Mouse (Mus musculus): ENCODE measurements around the gene Abca1. TPM values are rescaled to one million over a fixed set of nuclear protein-coding genes. Genes with fewer than 3 reads are reported as not detected.
A peak's percentile ranks its signal among the peaks of the same experiment; 100 is the strongest.

The Abca1 gene
- 10 to 100 TPM; 13.8 to 18.3 TPM for total RNA-seq (2021)
- long read RNA-seq, experiment 1, partial matches to known transcripts = 1 of 2 reads
- long read RNA-seq, experiment 1, other reads (novel, unspliced or antisense) = 1 of 2 reads
- long read RNA-seq, experiment 2, full-length matches to known transcripts = 1 of 3 reads
- long read RNA-seq, experiment 2, partial matches to known transcripts = 2 of 3 reads
- long read RNA-seq, experiment 2, other reads (novel, unspliced or antisense) = 0 of 3 reads

GRCm38 (mm10) chr4:53159767-53160166 lies at the start of gene Abca1:
Gene Abca1, minus strand, starts transcription at chr4:53159895.
- DNase-seq = peak; percentile 85

- DNase-seq = no peak
Observed at GRCm38 (mm10) chr4:53204482-53204881, 44.8 kb upstream of the Abca1 start.

DNA sequence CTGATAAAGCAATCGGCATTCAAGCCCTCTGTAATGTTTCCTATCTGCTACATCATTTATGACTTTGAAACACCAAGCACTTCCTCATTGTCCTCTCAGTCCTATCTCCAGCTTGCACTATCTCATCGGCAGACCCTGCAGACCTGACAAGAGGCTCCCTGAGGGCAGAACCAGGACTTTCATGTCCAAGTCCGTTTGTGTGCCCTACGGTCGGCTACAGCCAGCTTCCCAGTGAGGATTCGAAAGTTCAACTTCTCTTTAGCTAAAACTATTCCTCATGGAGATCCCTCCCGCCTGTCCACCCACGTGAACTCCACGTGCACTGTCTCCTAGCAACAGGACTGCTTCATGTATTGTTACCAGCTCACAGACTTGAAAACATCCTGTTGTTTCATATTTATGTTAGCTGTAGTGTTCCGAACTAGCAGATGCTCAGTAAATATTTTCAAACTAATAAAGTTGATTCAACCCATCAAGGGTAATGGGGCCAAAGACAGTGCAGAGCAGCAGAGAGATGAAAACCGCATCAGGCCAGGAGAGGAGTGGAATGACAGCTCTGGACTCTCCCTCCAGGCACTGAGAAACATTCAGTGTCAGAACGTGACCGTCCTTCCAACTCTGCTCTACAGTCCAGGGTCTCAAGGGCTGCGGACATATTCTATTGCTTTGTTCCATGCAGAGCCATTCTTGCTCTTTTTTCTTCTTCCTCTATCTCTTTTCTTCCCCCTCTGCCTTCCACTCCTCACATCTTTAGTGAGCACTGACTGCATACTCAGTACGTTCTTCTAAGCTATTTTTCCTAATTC lies 44.1 kb upstream of the Abca1 start:
- DNase-seq = no peak

- DNase-seq = no peak
Observed at GRCm38 (mm10) chr4:53200276-53200675, 40.6 kb upstream of the Abca1 start.

GRCm38 (mm10) chr4:53197842-53198241 lies 38.1 kb upstream of the Abca1 start:
- DNase-seq = no peak

DNA sequence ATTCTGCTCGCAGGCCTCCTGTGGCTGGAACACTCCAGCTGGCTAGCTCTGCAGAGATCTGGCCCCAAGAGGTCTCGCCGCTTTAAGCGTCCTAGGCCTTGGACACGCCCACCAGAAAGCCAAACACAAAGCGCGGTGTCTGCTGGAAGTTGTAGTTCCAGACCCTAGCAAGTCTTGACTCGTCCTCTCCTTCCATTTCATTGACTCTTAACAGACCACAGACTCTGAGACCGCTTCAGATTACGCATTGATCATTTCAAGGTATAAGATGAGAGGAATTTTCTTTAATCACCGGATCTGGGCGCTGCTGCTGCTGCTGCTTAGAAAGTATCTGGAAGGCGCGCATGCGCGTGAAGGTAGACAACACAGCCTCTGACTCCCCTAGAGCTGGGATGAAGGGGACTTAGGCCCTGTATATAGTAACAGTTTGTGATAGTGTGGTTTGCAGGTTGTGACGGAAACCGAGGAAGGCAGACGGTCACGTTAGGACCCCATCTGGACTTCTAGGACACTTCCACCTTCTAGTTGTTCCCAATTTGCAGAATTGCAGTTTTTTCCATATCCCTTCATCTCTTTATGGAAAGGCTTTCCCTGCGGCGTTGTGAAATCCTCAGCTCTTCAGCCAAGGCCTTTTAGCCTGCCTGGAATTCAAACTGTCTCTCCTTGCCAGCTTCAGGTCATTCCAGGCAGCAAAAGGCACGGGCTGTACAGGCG lies 36.5 kb upstream of the Abca1 start:
- peak; percentile 84 for DNase-seq

- DNase-seq = peak; percentile 20
Observed at GRCm38 (mm10) chr4:53187071-53187470, 27.4 kb upstream of the Abca1 start.

DNA sequence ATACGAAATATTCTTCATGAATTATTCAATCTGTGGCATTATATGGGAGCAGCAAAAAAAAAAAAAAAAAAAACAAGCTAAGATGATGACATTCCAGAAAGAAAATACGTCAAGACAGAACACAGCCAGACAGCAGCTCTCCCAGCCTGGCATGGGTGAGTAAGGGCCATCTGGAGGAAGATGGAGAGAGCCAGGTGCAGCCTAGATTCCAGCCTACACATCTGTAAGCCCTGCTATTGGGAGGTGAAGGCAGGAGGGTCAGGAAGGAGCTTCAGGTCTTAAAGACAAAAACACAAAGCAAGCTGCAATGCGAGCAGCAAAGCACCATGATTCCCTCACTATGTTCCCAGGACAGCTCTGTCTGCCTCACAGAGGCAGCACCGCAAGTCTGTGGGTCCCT lies 26.9 kb upstream of the Abca1 start:
- DNase-seq = no peak

DNA sequence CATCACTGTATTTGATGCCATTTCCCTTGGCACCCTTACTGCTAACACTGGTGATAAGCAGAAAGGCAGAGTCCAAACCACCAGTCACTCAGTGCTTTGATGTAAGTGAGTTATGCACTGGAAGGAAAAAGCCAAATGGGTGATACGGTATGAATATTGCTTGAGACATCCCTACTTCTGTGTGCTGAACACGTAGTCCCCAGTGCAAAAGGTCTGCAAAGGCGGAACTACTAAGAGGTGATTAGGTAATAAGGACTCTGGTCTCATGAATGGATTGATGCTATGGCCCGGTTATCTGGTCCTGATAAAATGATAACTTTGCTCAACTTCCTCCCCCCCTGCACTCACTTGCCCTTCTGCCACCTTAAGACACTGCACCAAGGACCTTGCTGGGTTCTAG lies 26.4 kb upstream of the Abca1 start:
- DNase-seq = no peak

GRCm38 (mm10) chr4:53181479-53181878 lies 21.8 kb upstream of the Abca1 start:
- DNase-seq = no peak

GRCm38 (mm10) chr4:53179308-53179820 lies 19.7 kb upstream of the Abca1 start:
- no peak for DNase-seq

DNA sequence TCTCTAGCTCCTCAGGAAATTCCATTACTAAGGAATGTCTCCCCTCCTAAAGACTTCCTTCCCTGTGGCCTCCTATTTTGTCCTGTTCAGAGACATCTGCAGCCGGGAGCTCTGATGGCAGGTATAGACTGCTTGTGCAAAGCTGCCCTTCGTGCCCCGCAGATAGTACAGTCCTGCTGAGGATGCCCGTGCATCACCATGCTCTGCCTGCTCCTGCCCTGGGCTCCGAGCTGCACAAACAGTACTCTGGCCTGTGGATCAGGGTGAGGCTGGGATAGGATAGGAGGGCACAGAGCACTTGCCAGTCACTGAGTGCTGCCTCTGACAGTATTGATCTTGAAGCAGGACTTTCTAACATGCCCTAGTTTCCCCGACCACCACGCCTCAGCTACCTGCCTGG lies 18.8 kb upstream of the Abca1 start:
- DNase-seq = no peak

DNA sequence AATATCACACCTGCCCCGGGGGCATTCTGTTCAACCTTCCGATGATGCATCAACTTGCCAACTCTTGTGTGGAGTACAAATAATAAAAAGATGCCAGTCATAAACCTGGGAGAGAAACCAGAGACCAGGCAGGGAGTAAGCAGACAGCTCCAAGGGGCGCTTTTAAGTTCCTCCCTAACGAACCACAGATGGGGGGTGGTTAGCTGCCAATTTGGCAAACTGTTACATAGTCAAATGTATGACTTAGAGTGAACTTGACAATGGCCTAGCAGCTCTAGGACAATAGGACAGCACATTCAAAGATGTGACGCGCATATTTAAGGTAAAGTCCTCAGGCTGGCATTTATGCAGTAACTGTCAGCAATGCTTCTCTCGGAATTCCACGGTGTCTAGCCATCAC lies 18.0 kb upstream of the Abca1 start:
- DNase-seq = no peak

GRCm38 (mm10) chr4:53174906-53175305 lies 15.2 kb upstream of the Abca1 start:
- DNase-seq = no peak

DNA sequence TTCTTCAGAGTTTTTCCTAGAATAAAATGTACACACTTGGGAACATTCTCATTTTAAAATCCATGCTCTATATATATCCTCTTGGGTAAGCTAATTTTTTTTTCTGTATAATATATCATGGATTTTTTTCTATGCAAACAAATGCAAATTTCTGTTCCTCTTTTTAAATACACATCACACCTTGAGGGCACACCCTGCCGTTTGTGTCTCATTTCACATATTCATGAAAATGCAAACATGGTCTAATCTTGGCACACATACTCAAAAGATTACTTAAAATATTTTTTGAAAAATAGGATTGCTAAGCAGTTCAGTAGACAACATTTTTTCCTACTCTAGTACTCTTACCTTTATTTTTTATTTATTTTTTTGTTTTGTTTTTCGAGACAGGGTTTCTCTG lies 10.7 kb upstream of the Abca1 start:
- no peak for DNase-seq

DNA sequence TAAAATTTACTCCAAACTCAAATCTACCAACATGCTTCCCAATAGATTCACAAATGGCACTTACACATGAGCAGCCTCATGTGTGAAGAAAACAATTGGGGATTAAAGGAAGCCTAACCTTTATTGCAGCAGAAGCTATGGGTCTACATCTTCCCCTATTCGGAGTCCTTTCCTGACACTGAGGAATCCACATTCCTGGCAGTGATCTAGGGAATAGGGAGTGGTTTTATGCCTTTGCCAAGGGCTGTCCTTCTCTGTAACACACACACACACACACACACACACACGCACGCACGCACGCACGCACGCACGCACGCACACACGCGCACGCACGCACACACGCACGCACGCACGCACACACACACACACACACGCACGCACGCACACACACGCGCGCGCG lies 5.5 kb upstream of the Abca1 start:
- DNase-seq = no peak

- peak; percentile 30 for DNase-seq
Observed at GRCm38 (mm10) chr4:53159176-53159575, 519 bp downstream of the Abca1 start.

GRCm38 (mm10) chr4:53158634-53159033 lies 1.1 kb downstream of the Abca1 start:
- peak; percentile 84 for DNase-seq

DNA sequence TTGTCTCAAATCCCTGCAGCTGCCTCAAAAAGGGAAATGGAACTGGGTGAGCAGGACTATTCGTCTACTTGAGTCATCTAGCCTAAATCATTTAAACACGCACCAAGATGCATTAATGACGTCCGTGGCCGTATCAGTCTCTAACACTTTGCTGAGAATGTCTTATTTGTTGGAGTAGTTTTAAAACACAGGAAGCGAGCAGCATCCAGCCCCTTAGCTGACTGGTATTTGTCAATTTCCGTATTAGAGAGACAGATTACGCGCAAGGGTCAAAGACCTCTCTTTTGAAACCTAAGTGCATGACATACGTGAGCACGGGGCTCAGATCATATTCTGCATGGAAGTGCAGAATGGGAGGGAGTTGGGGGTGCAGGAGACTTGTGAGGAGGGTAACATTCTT lies 4.2 kb downstream of the Abca1 start:
- no peak for DNase-seq

GRCm38 (mm10) chr4:53153711-53154110 lies 6.0 kb downstream of the Abca1 start:
- no peak for DNase-seq

GRCm38 (mm10) chr4:53153061-53153460 lies 6.6 kb downstream of the Abca1 start:
- DNase-seq = no peak

GRCm38 (mm10) chr4:53152655-53153054 lies 7.0 kb downstream of the Abca1 start:
- DNase-seq = no peak

DNA sequence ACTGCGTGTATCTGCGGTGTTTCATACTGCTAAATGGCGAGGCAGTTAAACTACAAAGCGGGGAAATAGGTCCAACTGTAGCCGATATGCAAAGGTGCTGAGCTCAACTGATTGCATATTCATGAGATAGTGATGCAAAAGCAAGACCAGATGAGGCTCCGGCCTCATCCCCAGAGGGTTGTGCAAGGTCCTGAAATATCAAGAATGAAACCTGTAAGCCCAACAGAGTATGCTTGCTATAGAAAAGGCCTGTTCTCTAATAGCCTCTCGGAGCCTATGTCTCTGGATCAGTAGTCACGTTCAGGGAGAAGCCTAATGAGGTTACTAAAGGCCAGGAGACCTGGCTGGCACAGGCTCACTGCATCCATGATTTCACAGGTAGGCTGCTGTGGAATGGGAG lies 9.2 kb downstream of the Abca1 start:
- no peak for DNase-seq
